Mouse (Mus musculus): ENCODE data around the gene B3gnt9. TPM values are rescaled to one million over a fixed set of nuclear protein-coding genes. Genes with fewer than 3 reads are reported as not detected.

The B3gnt9 gene
- total RNA-seq, 2 experiments from 2014 or later, result 2.6 to 4.8 TPM

DNA sequence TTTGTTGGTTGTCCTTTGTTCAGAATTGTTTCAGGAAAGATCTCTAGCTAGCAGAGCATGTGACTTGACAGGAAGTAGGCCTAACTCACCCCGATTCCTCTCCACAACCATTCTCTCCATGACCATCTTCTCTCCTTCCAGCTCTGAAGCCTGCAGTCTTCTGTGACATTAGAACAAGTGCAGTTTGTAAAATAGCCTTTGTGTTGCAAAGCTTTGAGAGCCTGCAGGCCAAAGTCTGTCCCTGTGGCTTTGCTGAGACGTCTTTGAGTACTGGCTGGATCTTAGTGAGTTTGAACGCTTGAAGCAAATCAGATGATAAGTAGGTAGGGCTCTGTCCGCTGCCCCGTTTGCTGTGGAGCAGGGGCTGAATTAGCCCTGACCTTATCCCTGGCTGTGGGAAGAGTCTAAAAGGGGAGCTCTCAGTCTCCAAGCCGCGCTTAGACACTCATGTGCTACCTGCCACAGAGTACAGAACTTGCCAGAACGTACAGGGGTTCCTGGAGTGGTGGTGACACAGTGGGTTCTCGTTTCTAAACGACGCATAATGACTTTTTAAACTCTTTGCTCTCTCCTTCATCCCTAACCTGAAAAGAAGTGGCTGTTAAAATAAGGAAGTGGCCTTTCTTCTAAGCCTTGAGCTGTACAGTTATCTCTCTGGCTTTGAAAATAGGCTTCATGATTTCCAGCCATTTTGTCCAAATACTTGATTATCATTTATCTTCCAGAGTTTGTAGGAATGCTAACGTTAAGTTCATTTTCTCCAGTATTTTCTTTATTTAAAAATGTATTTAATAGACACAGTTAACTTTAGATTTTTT is 23.2 kb downstream of the B3gnt9 start:
- intact Hi-C loops (cut with DNase I), result no loop called here

DNA sequence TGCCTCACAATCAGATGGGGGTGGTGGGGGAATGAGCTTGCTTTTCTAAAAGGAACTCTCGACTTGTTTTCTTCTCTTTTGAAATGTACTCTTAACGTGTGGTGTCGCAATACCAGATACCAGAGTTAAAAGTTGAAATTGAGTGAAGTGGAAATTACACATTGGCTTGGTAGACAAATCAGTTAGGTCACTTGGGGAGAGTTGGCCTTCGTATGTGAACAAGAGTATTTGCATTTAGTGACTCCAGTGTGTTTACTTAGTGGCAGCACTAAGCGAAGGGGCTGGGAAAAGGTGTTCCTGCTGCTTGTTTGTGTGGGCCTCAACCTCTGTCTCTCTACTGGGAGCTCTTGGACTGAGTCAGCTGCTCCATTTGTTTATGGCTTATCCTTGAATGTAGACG is 29.0 kb downstream of the B3gnt9 start:
- intact Hi-C loops (cut with DNase I), result no loop called here
- DNase-seq (ENCODE audit: low spot score in 2 of 2), result no peak

More for the DNA sequence above, 23.2 kb downstream of the B3gnt9 start:
- DNase-seq (ENCODE audit: low spot score in 2 of 2), result no peak

DNA sequence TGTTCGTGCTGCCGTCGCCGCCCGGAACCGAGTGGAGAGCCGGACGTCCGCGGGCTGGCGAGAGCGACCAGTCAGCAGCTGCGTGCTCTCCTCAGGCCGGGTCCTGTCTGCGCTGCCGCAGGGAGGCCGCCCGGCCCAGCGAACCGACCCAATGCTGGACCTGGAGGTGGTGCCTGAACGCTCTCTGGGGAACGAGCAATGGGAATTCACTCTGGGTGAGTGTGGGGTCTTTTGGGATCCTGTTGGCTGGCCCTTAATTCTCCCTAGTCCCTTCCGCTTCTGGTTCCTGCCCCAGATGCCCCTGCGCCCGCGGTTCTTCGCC is 29.7 kb downstream of the B3gnt9 start:
- DNase-seq (ENCODE audit: low spot score in 2 of 2), result no peak
- intact Hi-C loops (cut with DNase I), result no loop called here

DNA sequence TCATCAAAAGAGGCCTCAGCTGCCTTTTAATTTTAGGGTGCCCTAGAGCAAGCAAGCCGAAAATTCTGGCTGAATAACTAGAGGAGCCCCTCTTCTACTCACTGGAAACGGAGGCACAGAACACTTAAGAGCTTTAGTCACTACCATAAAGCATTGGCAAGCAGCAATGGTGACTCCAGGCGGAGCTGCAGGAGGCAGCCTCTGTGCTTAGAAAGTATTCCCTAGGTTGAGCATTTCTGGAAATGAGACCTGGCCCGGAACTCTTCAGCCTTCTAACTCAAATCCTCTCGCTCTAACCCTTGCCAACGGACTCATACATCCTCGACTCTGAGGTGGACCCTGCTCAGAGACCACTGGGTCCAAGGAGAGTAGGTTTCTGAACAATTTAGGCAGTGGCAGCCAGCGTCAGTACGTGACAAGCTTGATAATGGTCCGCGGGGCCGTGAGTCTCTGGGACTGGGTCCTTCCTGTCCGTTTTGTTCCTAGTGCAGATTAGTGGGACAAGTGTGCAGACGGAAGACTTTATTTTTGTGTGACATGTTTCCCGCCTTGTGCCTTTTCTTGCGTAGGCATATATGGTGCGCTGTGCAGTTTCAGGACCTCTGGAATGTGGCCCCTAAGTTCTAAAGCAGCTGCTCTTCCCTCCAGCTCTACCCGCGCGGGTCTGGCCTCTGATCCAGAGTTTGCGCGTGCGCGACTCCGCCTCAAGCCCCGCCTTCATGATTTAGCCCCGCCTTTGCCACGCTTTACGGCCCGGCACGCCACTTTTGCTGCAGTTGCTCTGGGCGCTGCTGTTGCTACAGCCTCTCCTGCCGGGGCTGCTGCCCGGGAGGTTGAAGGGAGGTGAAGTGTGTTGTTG is 30.3 kb downstream of the B3gnt9 start, which contains the start of gene D230025D16Rik:
Gene D230025D16Rik (plus strand): TSS at position 733 of the 859 bp plus-strand sequence.
- intact Hi-C loops (cut with DNase I), result loop anchor here (5.0 kb wide), 1 partner anchor 87 kb away; no protein-coding TSS in a partner anchor
- DNase-seq (ENCODE audit: low spot score in 2 of 2), result peak; percentile 93 to 96

DNA sequence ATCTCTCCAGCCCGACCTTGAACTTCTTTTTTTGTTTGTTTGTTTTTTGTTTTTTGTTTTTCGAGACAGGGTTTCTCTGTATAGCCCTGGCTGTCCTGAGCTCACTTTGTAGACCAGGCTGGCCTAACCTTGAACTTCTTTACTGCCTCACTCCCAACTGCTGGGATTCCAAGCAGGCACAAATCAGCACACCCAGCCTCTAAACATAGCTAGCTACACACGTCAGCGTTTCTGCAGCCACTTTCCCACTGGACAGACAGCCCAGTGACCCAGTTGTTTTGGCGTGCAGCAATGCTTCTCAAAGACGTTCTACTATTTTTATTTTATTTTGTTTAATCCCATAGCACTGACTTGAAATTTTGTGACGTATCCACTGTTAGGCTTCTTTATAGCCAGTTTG is 31.1 kb downstream of the B3gnt9 start:
- no peak for DNase-seq (ENCODE audit: low spot score in 2 of 2)
- intact Hi-C loops (cut with DNase I), result loop anchor here (5.0 kb wide), 1 partner anchor 87 kb away; no protein-coding TSS in a partner anchor

DNA sequence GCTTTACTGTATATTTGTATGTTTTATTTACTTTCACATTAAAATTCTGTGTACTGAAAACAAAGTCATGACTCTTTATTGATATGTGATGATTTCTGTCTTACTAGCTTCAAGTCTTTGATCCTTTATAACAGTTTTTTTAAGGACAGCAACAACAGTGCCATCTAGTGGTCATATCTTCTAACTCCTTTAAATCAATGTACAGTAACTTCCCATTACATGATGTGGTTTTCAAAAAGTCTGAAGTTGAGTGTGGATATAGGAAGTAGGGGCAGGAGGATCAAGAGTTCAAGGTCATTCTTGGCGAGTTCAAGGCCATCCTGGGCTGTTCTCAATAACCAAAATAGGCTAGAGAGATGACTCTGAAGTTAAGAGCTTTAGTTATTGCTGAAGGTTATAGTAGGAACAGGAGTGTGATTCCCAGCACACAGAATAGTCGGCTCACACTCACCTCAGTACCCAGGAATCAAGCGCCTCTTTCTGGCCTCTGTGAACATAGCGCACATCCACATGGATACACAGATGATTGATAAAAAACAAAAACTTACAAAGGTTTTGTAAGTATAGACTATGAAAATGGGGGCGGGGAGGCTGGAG is 36.9 kb downstream of the B3gnt9 start:
- intact Hi-C loops (cut with DNase I), result loop anchor here (2.0 to 10.0 kb wide), 3 partner anchors 97 to 561 kb away; partner anchors contain the start of gene Ces2f
- DNase-seq (ENCODE audit: low spot score in 2 of 2), result peak; percentile 34 to 75

DNA sequence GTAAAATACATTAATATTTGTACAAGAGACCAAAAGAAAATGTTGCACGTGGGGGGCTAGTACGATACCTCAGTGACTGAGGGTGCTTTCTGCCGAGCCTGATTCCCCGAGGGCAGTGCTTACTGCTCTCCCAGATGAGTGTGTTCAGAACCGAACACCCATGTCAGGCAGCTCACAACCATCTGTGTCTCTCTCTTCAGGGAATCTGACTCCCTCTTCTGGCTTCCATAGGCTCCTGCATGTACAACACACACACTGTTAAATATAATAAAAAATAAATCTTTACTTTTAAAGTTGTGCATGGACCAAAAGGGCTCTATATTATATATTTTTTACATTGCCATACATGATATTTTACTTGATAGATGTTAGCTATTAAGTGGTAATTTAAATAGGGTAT is 40.8 kb downstream of the B3gnt9 start:
- DNase-seq (ENCODE audit: low spot score in 2 of 2), result no peak
- intact Hi-C loops (cut with DNase I), result loop anchor here (10.0 kb wide), 1 partner anchor 269 kb away; the partner anchor contains the start of gene Ces2f

DNA sequence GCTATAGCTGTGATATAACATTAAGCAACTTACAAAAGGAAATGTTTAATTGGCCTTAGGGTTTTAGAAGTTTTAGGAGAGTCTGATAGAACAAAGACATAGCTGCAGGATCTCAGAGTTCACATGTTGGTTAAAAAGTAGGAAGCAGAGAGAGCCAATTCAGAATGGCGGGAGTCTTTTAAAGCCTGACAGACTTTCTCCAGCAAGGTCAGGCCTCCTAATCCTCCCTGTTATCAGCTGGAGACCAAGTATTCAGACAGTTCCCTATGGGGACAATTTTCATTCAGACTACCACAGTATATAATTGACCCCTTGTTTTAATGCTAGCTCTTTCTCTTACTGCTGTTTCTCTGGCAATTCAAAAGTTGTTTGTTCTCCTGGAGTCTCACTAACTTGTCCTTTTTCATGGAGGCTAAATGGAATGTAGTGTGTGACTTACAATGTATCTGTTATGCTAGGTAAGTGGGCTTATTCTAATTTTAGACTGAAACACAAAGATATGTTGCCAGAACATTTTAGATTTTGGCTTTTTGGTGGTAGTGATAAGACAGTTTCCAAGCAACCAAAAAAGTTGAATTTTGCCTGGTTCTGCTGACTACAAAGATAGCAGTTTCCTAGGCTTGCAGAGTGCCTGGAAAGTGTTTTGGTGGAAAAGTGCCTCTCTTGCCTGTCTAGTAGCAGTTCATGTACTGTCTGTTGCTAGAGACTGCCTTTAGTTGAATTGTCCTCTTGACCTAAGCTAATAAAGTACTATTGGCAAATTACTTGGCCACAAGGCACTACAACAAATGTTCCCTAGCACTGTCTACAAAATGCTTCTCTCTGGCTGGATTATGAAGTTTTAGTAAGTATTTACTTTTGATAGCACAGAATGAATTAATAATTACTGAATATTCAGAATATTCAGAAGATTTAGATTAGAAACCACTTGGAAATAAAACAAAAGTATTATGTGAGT is 45.5 kb downstream of the B3gnt9 start:
- intact Hi-C loops (cut with DNase I), result loop anchor here (5.0 to 10.0 kb wide), 2 partner anchors 37 to 265 kb away; partner anchors contain the start of genes Cbfb and Ces2f
- no peak for DNase-seq (ENCODE audit: low spot score in 2 of 2)

DNA sequence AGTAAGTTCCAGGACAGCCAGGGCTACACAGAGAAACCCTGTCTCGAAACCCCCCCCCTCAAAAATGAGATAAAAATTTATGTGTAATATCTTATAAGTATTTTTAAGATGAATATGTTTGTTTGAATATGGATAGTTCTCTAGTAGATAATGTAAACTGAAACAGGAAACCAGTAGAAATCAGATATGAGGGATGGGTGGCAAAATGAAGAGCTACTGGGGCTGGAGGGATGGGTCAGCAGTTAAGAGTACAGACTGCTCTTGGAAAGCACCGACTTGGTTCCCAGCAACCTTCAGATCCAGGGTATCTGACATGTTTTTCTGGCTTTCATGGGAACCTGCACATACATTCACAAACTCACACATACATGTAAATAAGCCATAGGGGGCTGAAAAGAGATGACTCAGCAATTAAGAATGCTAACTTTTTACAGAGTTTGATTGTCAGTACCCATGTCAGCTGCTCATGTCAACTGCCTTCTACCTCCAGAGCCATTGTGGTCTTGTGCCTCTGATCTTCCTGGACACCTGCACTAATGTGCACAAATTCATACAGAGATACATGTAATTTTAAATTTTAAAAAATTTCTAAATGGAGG is 47.2 kb downstream of the B3gnt9 start:
- intact Hi-C loops (cut with DNase I), result loop anchor here (5.0 kb wide), 1 partner anchor 35 kb away; the partner anchor contains the start of gene Cbfb
- DNase-seq (ENCODE audit: low spot score in 2 of 2), result no peak

DNA sequence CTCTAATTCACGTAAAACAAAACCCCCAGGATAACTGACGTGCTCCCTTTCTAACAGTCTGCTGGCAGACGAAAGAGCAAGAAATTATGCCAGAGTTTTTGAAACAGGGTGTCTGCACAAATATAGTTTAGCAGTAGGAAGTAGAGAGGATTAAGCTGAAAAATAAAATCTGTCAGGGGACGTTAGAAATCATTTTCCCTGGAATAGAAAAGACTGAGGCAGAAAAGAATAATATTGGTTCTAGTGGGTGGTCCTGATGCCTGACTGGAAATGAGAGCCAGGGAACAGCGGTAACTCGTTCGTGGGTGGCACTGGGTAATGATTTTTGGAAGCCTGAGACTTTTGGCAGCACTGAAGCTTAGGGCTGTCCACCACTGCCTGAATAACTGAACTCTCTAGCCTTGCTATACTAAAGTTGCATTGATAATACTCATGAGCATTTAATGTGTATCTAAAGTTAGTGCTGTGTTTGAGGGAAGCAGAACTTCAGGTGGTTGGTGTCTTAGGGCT is 48.1 kb downstream of the B3gnt9 start:
- intact Hi-C loops (cut with DNase I), result loop anchor here (5.0 kb wide), 1 partner anchor 35 kb away; the partner anchor contains the start of gene Cbfb
- peak in 1 of 2 experiments; percentile 8 for DNase-seq (ENCODE audit: low spot score in 2 of 2)

DNA sequence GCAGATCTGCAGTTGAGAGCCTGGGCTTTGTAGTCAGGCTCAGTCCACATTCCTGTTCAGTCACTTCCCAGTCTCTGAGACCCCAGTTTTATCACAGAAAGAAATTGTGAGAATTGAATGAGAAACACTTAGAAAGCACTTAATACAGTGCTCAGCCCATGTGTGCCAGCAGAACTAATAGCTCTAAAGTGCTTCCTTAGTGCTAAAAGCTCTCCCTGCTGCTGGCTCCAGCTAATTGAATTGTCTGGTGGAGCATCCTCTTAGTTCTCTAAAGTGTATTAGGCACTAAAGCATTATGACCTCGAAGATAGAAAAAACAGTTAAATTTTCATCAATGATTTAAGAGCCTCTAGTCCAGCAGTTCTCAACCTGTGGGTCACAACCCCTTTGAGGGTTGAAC is 49.2 kb downstream of the B3gnt9 start:
- DNase-seq (ENCODE audit: low spot score in 2 of 2), result no peak
- intact Hi-C loops (cut with DNase I), result loop anchor here (5.0 kb wide), 1 partner anchor 33 kb away; the partner anchor contains the start of gene Cbfb

Other genes with a start within 250 kb of the B3gnt9 start
- gene Ces3a, start 206.6 kb downstream of the B3gnt9 start, total RNA-seq (2021), result not detected
- gene Ces3b, start 171.4 kb downstream of the B3gnt9 start, total RNA-seq (2021), result not detected
- not detected for gene Ces4a, start 123.4 kb downstream of the B3gnt9 start, total RNA-seq (2021)
- 10 to 100 TPM; 20.7 to 23.1 TPM for gene Cbfb, start 84.5 kb downstream of the B3gnt9 start, total RNA-seq (2021)
- gene D230025D16Rik, start 30.0 kb downstream of the B3gnt9 start, total RNA-seq (2021), result 10 to 100 TPM; 31.7 to 32.1 TPM
- gene Tradd, start 9.5 kb upstream of the B3gnt9 start, total RNA-seq (2021), result 1 to 10 TPM; 6.7 to 7.9 TPM
- under 1 TPM; 0.80 to 0.83 TPM for gene Fbxl8, start 9.5 kb upstream of the B3gnt9 start, total RNA-seq (2021)
- 1 to 10 TPM; 1.5 to 2.3 TPM for gene Hsf4, start 14.6 kb upstream of the B3gnt9 start, total RNA-seq (2021)
- gene Nol3, start 21.0 kb upstream of the B3gnt9 start, total RNA-seq (2021), result 1 to 10 TPM; 4.5 to 5.1 TPM
- 10 to 100 TPM; 31.7 to 38.2 TPM for gene 4931428F04Rik, start 34.7 kb upstream of the B3gnt9 start, total RNA-seq (2021)
- 1 to 10 TPM; 1.7 to 2.0 TPM for gene Exoc3l, start 40.9 kb upstream of the B3gnt9 start, total RNA-seq (2021)
- gene E2f4, start 42.5 kb upstream of the B3gnt9 start, total RNA-seq (2021), result 10 to 100 TPM; 31.5 to 32.1 TPM
- gene Elmo3, start 50.4 kb upstream of the B3gnt9 start, total RNA-seq (2021), result under 1 TPM; 0.31 to 0.91 TPM
- 1 to 10 TPM; 5.1 to 6.9 TPM for gene Lrrc29, start 71.1 kb upstream of the B3gnt9 start, total RNA-seq (2021)
- gene Tmem208, start 71.2 kb upstream of the B3gnt9 start, total RNA-seq (2021), result 10 to 100 TPM; 42.2 to 43.1 TPM
- 1 to 10 TPM; 2.8 to 2.9 TPM for gene Fhod1, start 92.8 kb upstream of the B3gnt9 start, total RNA-seq (2021)
- gene Slc9a5, start 93.7 kb upstream of the B3gnt9 start, total RNA-seq (2021), result 10 to 100 TPM; 25.0 to 35.1 TPM
- gene Plekhg4, start 118.1 kb upstream of the B3gnt9 start, total RNA-seq (2021), result 1 to 10 TPM; 1.7 to 4.9 TPM
- not detected for gene Kctd19, start 158.3 kb upstream of the B3gnt9 start, total RNA-seq (2021)
- gene Lrrc36, start 158.4 kb upstream of the B3gnt9 start, total RNA-seq (2021), result under 1 TPM in 1 of 2 experiments, not detected in 1; 0.40 TPM
- gene Tppp3, start 216.4 kb upstream of the B3gnt9 start, total RNA-seq (2021), result 10 to 100 TPM; 41.2 to 49.7 TPM
- gene Zdhhc1, start 241.7 kb upstream of the B3gnt9 start, total RNA-seq (2021), result 10 to 100 TPM; 26.8 to 27.5 TPM